Comparison of ENCODE assay signal across 22 mouse cellular contexts in the genomic region with DNA sequence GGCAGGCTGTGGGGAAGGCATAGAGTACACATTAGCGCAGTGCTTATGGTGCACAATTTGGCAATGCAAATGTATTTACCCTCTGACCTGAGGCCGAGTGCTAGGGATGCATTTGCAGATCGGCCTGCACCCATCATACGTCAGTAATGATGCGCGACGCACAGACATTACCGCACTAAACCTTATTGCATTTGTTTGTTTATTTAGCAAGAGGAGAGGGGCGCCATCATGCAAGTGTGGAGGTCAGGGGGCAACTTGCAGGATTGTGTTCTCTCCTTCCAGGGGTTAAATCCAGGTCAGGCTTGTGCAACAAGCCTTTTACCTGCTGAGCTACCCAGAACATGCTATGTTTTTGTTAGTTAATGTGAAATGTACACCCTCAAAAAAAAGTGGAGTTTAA.
"Had no signal": no experiment of that assay in that cellular context is flagged by ENCODE, and none has a peak within 500 bp of the region (broad histone marks: within the 10 kb centered on the region; RNA-seq: fewer than 3 reads in every experiment).

No protein-coding gene starts in this region.

- H3K4me1 ChIP-seq: midbrain, embryonic 13.5 days; neural tube, embryonic 12.5 days; neural tube, embryonic 15.5 days; stomach, embryonic 15.5 days had no signal

- DNase-seq: kidney, adult 11 months; kidney, adult 8-10 months; kidney, postnatal 10 days; kidney, postnatal 36 days; layer of hippocampus, postnatal 36 days; lung, adult 18-20 months; lung, postnatal 14 days; right cerebral cortex, adult 18-20 months; right cerebral cortex, postnatal 25 days; spleen, adult 18-20 months; thymus, postnatal 25 days had no signal

- H3K27ac ChIP-seq: kidney, embryonic 15.5 days; left cerebral cortex, adult 2 months; liver, embryonic 14.5 days; lung, embryonic 15.5 days; macrophage; midbrain, embryonic 10.5 days; midbrain, embryonic 13.5 days; neural tube, embryonic 12.5 days; neural tube, embryonic 15.5 days; stomach, embryonic 15.5 days had no signal

- H3K9ac ChIP-seq: kidney, embryonic 15.5 days; liver, embryonic 14.5 days; lung, embryonic 15.5 days; midbrain, embryonic 13.5 days; neural tube, embryonic 12.5 days; neural tube, embryonic 15.5 days; stomach, embryonic 15.5 days had no signal

- H3K27me3 ChIP-seq: kidney, embryonic 15.5 days; lung, embryonic 15.5 days; midbrain, embryonic 13.5 days; neural tube, embryonic 12.5 days; neural tube, embryonic 15.5 days; stomach, embryonic 15.5 days had no signal

- H3K4me3 ChIP-seq: kidney, embryonic 15.5 days; left cerebral cortex, adult 2 months; lung, embryonic 15.5 days; midbrain, embryonic 10.5 days; midbrain, embryonic 13.5 days; neural tube, embryonic 12.5 days; neural tube, embryonic 15.5 days; stomach, embryonic 15.5 days had no signal

- H3K4me2 ChIP-seq: kidney, embryonic 15.5 days; lung, embryonic 15.5 days; midbrain, embryonic 13.5 days; neural tube, embryonic 12.5 days; neural tube, embryonic 15.5 days; stomach, embryonic 15.5 days had no signal

- ATAC-seq: midbrain, embryonic 13.5 days; midbrain, embryonic 16.5 days had no signal

- H3K9me3 ChIP-seq: kidney, embryonic 15.5 days; lung, embryonic 15.5 days; midbrain, embryonic 10.5 days; midbrain, embryonic 13.5 days; neural tube, embryonic 12.5 days; neural tube, embryonic 15.5 days; stomach, embryonic 15.5 days had no signal
